Mouse (Mus musculus): Measurements from ENCODE around the gene Ube4b. TPM values are rescaled to one million over a fixed set of nuclear protein-coding genes. Genes with fewer than 3 reads are reported as not detected.

Gene Ube4b
- total RNA-seq, 1 experiment from 2014 or later: 46.8 TPM

DNA sequence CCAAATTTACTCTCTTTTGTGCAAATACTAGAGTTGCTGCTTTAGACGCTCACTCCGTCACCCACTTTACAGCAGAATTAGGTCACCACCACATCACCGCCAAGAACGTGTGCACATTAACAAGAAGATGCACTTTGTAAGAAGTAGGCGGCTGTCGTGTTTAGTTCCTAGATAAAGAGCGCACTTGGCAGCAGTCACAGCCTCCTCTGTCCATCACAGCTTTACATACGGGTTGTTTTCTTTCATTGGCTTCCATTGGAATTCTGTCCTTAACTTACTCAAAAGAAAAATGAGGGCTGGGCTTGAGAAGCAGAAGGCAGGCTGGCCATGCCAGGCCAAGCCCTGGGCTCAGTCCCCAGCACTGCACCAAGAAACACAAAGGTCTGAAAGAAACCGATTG, 107.5 kb downstream of the Ube4b start:
- ATAC-seq (ENCODE audit: extremely low read depth, insufficient number of reproducible peaks, low FRiP score, poor library complexity, severe bottlenecking): no peak

DNA sequence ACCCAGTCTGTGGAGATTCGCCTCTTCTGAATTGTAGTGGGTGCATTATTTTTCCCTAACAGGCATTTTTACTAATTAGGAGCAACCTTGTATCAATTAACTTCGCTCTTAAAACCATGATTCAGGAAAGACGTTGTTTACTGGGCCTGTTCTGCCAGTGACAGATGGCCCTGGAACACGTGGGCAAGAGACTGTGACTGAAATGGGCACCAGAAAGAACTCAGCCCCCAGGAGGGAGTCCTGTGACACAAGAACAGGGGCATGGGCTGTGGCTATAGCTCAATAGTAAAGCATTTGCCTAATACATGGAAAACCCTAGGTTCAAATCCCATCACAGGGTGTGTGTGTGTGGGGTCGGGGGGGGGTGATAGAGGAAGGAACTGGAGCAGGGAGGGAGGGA, 109.2 kb downstream of the Ube4b start:
- no peak for ATAC-seq (ENCODE audit: extremely low read depth, insufficient number of reproducible peaks, low FRiP score, poor library complexity, severe bottlenecking)

DNA sequence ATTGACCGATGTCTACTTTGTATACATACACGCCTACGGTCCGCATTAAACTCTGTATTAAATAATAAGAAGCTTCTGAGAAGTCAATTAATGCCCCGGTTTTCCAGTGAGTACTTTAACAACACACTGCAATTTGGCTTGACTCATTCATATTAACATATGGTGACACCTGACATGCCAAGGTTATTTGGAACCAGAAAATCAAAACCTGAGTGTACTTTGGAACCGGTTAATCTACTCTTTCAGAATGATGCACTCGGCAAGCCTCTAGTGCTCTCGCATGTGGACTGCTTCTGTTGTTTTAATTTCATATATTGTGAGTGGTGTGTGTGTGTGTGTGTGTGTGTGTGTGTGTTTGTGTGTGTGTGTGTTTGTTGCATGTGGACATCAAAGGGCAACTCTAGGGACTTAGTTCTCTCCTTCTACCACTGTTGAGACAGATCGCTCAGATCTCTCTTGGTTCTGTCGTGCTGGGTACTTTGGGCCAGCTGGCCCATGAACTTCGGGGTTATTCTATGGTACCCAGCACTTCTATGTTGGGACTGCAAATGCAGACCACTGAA, 112.2 kb downstream of the Ube4b start:
- ATAC-seq (ENCODE audit: extremely low read depth, insufficient number of reproducible peaks, low FRiP score, poor library complexity, severe bottlenecking): no peak

DNA sequence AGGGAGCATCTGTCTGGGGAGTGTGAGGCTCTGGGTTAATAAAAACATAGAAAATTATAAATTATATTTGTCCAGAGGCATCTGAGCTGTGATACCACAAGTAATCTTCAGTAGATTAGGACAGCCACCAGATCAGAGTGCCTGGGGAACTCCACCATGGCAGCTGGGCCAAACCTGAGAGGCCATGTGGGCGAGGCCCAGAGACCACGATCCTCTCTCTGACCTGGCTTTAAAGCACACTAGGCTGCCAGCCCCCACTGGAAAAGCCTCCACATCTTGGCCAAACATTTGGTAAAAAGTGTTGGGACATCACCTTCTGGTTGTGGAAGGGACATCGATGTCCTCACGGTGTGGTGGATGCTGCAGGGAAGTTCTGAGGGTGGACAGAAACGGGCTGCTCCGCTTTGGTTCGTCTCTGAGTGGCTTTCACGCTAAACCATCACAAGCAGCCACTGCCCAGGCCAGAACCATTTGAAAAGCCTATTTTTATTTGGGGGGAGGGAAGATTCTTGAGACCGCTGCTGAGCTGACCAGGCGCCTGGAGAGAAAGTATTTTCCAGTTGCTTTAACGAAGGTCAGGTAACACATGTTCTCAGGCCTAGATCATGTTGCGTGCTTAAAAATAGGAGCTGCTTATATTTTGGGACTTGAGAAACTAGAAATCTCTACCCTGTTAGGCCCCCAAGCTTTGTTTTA, 112.8 kb downstream of the Ube4b start:
- no peak for ATAC-seq (ENCODE audit: extremely low read depth, insufficient number of reproducible peaks, low FRiP score, poor library complexity, severe bottlenecking)

DNA sequence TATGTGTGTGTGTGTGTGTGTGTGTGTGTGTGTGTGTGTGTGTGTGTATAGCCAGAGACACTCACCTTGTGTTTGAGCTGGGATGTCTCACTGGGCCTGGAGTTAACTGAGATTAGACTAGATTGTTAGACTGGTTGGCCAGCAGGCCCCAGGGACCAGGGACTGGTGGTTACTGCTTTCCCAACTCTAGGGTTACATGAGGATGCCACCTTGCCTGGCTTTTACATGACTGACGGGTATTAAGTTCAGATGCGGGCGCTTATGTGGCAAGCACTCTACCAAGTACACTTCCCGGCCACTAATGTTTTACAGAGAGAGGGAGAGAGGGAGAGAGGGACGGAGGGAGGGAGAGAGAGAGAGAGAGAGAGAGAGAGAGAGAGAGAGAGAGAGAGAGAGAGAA, 114.6 kb downstream of the Ube4b start:
- no peak for ATAC-seq (ENCODE audit: extremely low read depth, insufficient number of reproducible peaks, low FRiP score, poor library complexity, severe bottlenecking)

DNA sequence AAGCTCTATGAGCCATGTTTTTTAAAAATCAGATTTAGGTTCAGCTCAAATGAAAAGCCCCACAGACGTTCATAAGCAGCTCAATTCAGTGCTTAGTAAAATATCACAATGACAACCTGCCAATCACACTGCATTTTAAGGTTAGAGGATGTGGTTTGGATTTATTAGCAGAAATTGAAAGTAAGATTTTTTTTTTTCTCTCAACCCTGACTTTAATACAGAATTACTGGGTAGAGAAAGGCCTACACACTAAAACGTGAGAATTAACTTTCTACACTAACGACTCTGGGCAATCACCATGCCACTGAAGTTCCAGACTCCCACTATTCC, 118.1 kb downstream of the Ube4b start:
- ATAC-seq (ENCODE audit: extremely low read depth, insufficient number of reproducible peaks, low FRiP score, poor library complexity, severe bottlenecking): no peak

DNA sequence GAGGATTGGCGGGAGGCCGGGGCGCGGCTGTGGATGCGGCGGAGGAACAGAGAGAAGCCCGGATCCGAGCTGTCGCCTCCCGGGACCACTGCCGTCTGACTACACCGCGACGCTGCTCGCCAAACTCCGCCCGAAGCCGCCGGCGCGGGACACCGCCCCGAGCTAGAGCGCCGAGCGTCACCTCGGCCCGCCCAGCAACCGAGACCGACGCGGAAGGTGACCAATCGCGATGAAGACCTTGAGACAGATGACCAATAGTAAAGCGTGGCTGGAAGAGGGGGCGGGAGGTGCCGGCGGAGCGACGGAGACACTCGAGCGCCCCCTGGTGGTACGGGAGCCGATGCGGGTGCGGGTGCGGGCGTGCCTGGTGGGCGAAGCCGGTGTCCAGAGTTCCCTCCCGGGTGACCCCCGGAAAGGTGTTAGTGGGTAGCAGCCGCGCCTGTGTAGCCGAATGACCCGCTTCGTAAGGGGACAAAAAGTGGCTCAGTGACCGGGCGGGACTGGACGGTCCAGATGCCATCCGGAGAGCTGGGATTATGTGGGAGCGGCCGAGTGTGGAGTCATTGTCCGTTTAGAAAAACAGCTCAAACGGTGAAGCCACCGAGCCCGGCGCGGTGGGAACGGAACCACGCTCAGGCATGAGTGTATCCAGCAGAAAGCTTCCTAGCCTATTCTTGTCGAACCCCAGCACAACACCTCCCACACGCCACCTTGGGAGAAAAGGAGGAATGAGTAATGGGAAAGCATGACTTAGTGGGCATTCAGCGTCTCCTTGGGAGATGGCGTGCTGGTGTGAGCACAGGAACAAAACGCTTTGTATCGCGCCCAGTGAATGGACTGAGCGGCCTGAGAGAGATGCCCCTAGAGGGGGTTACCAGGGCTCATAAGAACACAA, 118.7 kb downstream of the Ube4b start, which contains the start of gene Kif1b:
Gene Kif1b (minus strand): TSS at position 98 of the 895 bp plus-strand sequence.
- peak; percentile 99 for ATAC-seq (ENCODE audit: extremely low read depth, insufficient number of reproducible peaks, low FRiP score, poor library complexity, severe bottlenecking)

DNA sequence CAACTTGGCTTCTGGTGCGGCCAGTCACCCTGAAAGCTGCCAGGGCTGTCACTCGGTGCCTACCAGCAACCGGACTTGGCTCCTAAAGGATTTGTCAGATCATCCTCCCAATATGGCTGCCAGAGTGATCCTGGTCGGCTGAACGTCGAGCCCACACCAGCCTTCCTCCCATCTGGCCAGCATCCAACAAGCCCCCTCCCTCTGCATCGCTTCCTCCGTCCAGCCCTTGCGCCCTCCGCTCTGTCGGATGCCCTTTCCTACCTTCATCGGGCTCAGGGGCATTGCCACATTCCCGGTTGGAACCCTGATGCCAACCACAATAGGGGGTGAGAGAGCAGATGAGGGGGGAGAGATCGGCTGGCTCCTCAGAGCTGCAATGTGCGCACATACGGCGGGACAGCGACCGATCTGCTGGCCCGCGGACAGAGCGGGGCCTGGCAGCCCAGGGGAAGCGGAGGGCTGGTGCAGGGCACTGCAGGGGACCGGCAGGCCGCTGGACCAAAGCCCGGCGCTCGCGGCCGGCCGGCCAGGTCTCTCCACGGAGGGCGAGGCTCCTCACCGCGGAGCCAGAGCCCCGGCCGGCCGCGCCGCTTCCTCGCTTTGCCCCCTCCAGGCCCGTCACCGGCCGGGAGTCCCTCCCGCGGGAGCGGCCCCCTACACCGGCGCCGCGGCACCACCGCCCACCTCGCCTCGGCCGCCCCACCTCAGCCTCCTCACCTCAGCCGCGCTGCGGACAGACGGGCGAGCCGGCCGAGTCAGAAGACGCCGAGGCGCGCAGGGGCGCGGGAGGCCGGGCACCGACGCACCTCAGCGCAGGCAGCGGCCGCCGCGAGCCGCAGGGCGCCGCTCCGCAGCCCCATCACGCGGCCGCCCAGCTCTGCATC, 119.6 kb downstream of the Ube4b start:
- ATAC-seq (ENCODE audit: extremely low read depth, insufficient number of reproducible peaks, low FRiP score, poor library complexity, severe bottlenecking): no peak

DNA sequence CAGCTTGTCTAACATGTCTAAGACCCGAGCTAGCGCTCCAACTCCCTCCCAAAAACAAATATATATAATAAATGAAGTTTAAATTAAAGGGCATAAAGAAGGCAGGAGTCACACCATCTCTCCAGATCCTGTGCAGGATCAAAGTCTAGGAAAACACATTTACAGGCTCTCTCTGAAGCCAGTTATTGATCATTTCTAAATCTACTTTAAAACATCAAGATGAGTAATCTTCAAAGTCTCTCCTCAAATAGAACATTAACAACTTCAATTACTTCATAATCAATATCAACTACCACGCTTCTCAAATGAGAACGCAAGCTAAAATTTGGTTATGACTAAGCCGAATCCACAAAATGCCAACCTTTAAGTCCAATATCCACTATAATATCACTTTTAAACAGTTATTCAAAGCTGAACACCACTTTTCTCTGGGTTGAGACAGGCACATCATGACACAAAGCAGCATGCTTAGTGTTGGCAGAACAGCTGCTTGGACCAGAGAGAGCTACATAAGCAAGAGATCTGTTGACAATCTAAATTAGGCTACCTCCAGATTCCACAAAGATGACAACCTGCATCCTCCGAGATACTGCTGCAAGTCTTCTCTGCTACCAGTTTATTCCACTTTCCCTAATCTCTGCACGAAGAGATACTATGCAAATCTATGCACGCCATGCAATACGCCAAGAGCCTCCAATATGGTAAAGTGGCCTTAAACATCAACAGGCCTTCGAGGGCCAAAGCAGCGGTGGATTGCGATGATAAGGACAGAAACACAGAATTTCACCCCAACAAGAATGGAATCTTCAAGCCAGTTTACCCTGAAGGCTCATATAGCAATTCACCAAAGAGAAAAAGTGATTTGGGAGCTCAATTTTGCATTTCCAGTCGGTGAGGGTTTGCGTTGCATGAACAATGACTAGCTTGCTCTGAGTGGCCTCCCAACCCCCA, 120.5 kb downstream of the Ube4b start:
- no peak for ATAC-seq (ENCODE audit: extremely low read depth, insufficient number of reproducible peaks, low FRiP score, poor library complexity, severe bottlenecking)

DNA sequence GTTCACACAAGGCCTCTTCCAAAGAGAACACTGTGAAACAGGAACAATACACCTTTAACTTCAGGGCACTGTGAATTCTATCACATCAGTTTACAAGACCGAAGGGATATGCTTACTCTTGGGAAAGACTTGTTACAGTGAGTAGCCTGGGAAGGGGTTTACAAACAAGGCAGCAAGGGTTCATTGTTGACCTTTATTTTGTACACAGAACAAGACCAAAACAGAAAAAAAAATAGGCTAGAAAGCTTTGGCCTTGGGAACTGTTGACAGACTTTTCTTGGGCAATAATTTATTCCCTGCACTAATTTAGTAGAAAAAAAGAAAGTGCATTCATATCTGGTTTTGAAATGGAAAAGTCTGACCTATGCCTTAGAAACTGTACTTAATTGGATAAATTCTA, 122.1 kb downstream of the Ube4b start:
- no peak for ATAC-seq (ENCODE audit: extremely low read depth, insufficient number of reproducible peaks, low FRiP score, poor library complexity, severe bottlenecking)

DNA sequence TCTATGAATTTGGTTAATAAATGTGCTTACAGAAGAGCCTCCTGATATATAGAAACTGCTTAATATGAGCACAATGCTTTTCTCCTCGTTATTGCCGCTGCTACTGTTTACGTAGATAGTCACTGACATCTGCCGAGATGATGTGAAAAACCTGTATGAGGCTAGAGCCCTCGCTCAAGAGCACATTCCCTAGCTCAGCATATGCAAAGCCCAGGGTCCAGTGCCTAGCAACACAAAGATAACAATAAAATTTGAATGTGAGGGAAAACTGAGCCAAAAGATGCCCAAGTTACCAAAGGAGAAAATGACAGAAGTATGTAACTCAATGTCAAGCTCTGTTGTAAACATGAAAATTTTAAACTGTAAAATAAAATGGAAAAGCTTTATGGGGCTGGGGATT, 123.0 kb downstream of the Ube4b start:
- no peak for ATAC-seq (ENCODE audit: extremely low read depth, insufficient number of reproducible peaks, low FRiP score, poor library complexity, severe bottlenecking)

DNA sequence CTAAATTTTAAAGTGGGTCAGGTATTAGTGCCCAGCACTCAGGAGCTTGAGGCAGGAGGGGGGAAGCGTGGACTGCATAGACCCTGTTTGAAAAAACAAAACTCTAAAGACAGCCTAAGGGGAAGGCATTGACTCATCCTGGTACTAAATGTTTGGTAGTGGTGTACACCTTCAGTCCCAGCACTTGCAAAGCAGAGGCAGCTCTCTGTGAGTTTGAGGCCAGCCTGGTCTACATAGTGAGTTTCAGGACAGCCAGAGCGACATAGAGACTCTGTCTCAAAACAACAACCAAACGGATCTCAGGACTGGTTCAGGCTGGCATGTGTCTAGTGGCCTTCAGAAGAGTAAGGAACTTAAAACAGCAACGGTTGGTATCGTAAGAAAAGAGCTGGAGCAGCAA, 123.8 kb downstream of the Ube4b start:
- no peak for ATAC-seq (ENCODE audit: extremely low read depth, insufficient number of reproducible peaks, low FRiP score, poor library complexity, severe bottlenecking)

DNA sequence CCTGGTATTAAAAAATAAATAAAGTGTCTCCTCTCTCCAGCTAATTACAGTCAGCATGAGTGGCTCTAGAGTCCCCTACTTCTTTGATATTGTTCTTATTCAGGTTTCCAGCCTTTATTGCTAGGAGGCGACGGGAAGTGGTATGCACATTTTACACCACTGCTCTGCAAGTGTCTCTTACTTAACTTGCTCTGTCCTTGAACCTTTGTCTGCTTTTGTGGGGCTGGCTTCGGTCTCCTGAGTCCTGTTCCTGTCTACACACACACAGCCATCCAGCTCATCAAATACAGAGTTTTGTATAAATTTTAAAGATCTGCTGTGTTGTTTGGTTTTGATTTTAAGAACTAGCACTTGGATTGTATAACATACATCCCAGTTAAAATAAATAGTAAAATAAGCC, 124.4 kb downstream of the Ube4b start:
- no peak for ATAC-seq (ENCODE audit: extremely low read depth, insufficient number of reproducible peaks, low FRiP score, poor library complexity, severe bottlenecking)

DNA sequence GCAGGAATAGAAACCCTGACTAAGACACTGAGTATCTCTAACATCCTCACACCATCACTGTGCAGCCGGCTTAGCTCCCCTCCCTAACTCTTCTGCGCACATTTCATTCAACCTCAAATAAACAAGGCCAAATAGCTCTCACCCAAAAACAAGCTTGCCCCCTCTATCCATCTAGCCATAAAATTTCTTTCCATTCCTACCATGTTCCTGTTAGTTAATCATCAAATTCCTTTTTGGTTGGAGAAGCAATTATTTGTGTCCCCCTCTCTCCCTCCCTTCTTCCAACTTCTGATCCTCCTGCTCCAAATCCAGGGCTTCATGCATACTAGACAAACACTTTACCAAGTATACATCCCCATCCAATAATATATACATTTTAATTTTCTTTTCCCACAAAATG, 130.0 kb downstream of the Ube4b start:
- no peak for ATAC-seq (ENCODE audit: extremely low read depth, insufficient number of reproducible peaks, low FRiP score, poor library complexity, severe bottlenecking)

DNA sequence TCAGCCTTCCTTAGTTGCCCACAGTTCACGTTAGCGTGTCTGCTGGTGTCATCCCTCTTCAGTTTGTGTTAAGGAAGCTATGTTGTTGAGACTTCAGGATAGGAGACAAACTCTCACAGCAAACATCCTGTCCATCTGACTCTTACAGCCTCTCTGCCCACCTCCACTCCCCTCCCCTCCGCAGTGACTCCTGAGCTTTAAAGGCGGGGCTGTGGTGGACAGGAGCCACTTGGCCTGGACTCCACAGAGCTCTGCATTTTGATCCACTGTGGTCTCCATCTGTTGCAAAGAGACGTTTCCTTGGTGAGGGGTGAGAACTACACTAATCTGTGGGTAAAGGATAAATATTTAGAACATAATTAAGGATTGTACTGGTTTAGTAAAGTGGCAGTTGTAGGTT, 133.6 kb downstream of the Ube4b start:
- no peak for ATAC-seq (ENCODE audit: extremely low read depth, insufficient number of reproducible peaks, low FRiP score, poor library complexity, severe bottlenecking)

DNA sequence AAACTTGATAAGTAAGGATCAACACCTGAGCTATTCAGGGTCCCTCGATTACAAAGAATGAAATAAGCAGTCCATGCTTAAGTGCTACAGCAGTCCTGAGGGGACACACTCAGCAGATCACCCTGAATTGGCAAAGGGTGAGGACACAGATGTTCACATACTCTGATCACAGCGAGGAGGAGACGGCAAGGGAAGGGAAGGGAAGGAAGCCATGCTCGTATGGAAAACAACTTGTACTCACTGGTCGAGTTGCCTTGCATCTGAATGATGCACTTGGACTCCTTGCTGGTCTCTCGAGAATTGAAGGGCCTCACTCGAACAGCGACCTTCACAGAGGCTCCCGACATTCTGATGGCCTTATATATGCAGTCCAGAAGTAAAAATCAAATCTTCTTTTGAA, 135.5 kb downstream of the Ube4b start:
- no peak for ATAC-seq (ENCODE audit: extremely low read depth, insufficient number of reproducible peaks, low FRiP score, poor library complexity, severe bottlenecking)

DNA sequence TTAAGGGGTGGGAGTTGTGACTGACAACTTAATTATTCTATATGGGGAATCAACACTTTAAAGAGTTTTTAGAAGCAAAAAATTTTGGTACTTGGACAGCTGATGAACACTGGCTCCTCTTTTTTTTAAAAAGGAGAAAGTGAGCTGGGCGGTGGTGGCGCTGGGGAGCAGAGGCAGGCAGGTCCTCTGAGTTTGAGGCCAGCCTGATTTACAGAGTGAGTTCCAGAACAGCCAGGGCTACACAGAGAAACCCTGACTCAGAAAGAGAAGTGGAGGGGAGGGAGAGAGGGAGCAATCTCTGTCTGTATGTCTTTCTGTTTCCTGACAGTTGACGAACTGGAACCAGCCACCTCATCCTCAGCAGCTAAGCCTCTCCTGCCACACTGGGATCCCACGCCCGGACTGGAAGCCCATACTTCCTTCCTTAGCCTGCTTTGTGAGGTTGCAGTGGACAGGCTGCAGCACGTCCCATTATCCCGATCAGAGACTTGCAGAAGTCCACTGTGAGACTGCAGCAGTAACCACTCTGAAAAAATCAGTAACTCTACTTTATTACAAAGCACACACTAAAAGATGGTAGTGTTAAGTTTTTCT, 136.3 kb downstream of the Ube4b start:
- no peak for ATAC-seq (ENCODE audit: extremely low read depth, insufficient number of reproducible peaks, low FRiP score, poor library complexity, severe bottlenecking)

Data from neutrophil, adult 5-6 weeks (primary cell).